Mouse (Mus musculus): ENCODE data around the gene Btrc. TPM values are rescaled to one million over a fixed set of nuclear protein-coding genes. Genes with fewer than 3 reads are reported as not detected.
"Not testable (repeated sequence)": the region's sequence is repeated elsewhere in the genome, so short reads cannot be mapped to it uniquely, and the experiment has no call there.

The Btrc gene
- total RNA-seq, 2 experiments from 2014 or later, result 24.6 to 25.1 TPM

- DNase-seq, result no peak
These were observed 171.7 kb downstream of the Btrc start for GRCm38 (mm10) chr19:45535214-45535735.

GRCm38 (mm10) chr19:45535929-45536328 lies 172.4 kb downstream of the Btrc start:
- no peak for DNase-seq

- DNase-seq, result peak; percentile 68
These were observed 174.0 kb downstream of the Btrc start for GRCm38 (mm10) chr19:45537505-45537904.

- DNase-seq, result no peak
These were observed 177.3 kb downstream of the Btrc start for GRCm38 (mm10) chr19:45540657-45541408.

GRCm38 (mm10) chr19:45541409-45542041 lies 178.0 kb downstream of the Btrc start:
- peak; percentile 51 for DNase-seq

GRCm38 (mm10) chr19:45542061-45542460 lies 178.5 kb downstream of the Btrc start:
- DNase-seq, result no peak

GRCm38 (mm10) chr19:45544152-45544924 lies 180.8 kb downstream of the Btrc start:
- DNase-seq, result no peak

- DNase-seq, result peak; percentile 91
These were observed 181.4 kb downstream of the Btrc start for GRCm38 (mm10) chr19:45544925-45545321.

- DNase-seq, result not testable (repeated sequence)
These were observed 184.7 kb downstream of the Btrc start for GRCm38 (mm10) chr19:45548196-45548595.

GRCm38 (mm10) chr19:45549128-45549915 lies 185.8 kb downstream of the Btrc start:
- DNase-seq, result no peak

GRCm38 (mm10) chr19:45549948-45550347 lies 186.4 kb downstream of the Btrc start:
- no peak for DNase-seq

- DNase-seq, result no peak
These were observed 188.7 kb downstream of the Btrc start for GRCm38 (mm10) chr19:45552187-45552586.

- no peak for DNase-seq
These were observed 190.6 kb downstream of the Btrc start for GRCm38 (mm10) chr19:45554136-45554535.

GRCm38 (mm10) chr19:45560153-45560890 lies 196.8 kb downstream of the Btrc start, which contains the start of the genes Poll and Gm17018:
Gene Poll, minus strand, starts transcription at chr19:45560531.
Gene Gm17018, plus strand, starts transcription at chr19:45560615.
- DNase-seq, result peak; percentile 88

- DNase-seq, result no peak
These were observed 202.6 kb downstream of the Btrc start for GRCm38 (mm10) chr19:45565925-45566715.

GRCm38 (mm10) chr19:45567367-45567766 lies 203.8 kb downstream of the Btrc start:
- DNase-seq, result no peak

GRCm38 (mm10) chr19:45573033-45573432 lies 209.5 kb downstream of the Btrc start:
- no peak for DNase-seq

- DNase-seq, result peak; percentile 84
These were observed 210.3 kb downstream of the Btrc start for GRCm38 (mm10) chr19:45573861-45574267.

- DNase-seq, result no peak
These were observed 210.9 kb downstream of the Btrc start for GRCm38 (mm10) chr19:45574339-45574898.
